Mouse (Mus musculus) inflammation-experienced regulatory T-cells (primary cell): ENCODE data around the gene Tent4b. TPM values are rescaled to one million over a fixed set of nuclear protein-coding genes. Genes with fewer than 3 reads are reported as not detected.

Experiments
- polyA plus RNA-seq, 2 experiments: library from polyadenylated mRNA; unstranded; fragments of 100-300 nt; shearing (Covaris generic); gene quantifications; one replicate each; pipeline ENCODE4 v1.2.1; 2017

Gene Tent4b
- 10 to 100 TPM; 37.1 to 57.3 TPM for polyA plus RNA-seq

GRCm38 (mm10) chr8:88198945-88199571 is at the start of gene Tent4b:
Tent4b (plus strand) TSS chr8:88199213.

GRCm38 (mm10) chr8:88272231-88273050 is 73.4 kb downstream of the Tent4b start, which contains the start of gene Adcy7:
Adcy7 (plus strand) TSS chr8:88272403.

Other genes with a start within 250 kb of the Tent4b start
- gene Zfp423, start 239.6 kb upstream of the Tent4b start, polyA plus RNA-seq: under 1 TPM; 0.22 to 0.31 TPM
- gene Cnep1r1, start 80.4 kb upstream of the Tent4b start, polyA plus RNA-seq: 10 to 100 TPM; 33.8 to 35.7 TPM
- 10 to 100 TPM; 35.7 to 40.8 TPM for gene Heatr3, start 61.4 kb upstream of the Tent4b start, polyA plus RNA-seq
- gene Adcy7, start 73.2 kb downstream of the Tent4b start, polyA plus RNA-seq: 100 to 1,000 TPM; 147 to 170 TPM
- 10 to 100 TPM; 72.8 to 88.4 TPM for gene Brd7, start 163.0 kb downstream of the Tent4b start, polyA plus RNA-seq